ENCODE assay signal across 11 mouse cellular contexts in the genomic region with DNA sequence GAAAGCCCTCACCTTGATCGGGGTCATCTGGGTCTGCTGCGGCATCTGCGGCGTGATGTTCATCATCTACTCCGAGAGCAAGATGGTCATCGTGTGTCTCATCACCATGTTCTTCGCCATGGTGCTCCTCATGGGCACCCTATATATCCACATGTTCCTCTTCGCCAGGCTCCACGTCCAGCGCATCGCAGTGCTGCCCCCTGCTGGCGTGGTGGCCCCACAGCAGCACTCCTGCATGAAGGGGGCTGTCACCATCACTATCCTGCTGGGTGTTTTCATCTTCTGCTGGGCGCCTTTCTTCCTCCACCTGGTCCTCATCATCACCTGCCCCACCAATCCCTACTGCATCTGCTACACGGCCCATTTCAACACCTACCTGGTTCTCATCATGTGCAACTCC. TPM values are rescaled to one million over a fixed set of nuclear protein-coding genes. Genes with fewer than 3 reads are reported as not detected.
DNase-seq lines count a peak whose midpoint lies in the region; ATAC-seq and TF ChIP-seq lines count a peak whose summit lies in the region.
"Had no signal": no experiment of that assay in that cellular context is flagged by ENCODE, and none has a peak within 500 bp of the region (broad histone marks: within the 10 kb centered on the region; RNA-seq: fewer than 3 reads in every experiment).

No protein-coding gene starts in this region.

- no peak for TF ChIP-seq POLR2A in ES-Bruce4 (IDR thresholded peaks at IDR 0.05; ENCODE audit: insufficient read depth, low read length)

- 84% methylated on average over 14 of the region's 14 CpGs for WGBS in kidney, postnatal 0 days
- WGBS in limb, embryonic 10.5 days, result 77% methylated on average over 14 of the region's 14 CpGs

- no peak overlapping the region for H3K4me2 ChIP-seq in kidney, postnatal 0 days (ENCODE audit: low read length)
- H3K4me2 ChIP-seq: hindbrain, embryonic 13.5 days; stomach, embryonic 15.5 days had no signal

- TF ChIP-seq EP300 in ES-Bruce4 (IDR thresholded peaks at IDR 0.05; ENCODE audit: insufficient read depth, low read depth, low read length), result no peak

- no peak for DNase-seq in kidney, postnatal 0 days (ENCODE audit: low spot score)
- DNase-seq in kidney, adult 18-20 months, result no peak
- peak; percentile 4 to 10 for DNase-seq in B cell, adult 2 months
- DNase-seq in limb, embryonic 10.5 days (ENCODE audit: low spot score), result peak; percentile 39
- DNase-seq in Muller cell, postnatal 12 days (ENCODE audit: inconsistent ontology term), result no peak
- DNase-seq in ovary, postnatal 14 days (ENCODE audit: low spot score), result no peak
- DNase-seq: cerebellum, postnatal 36 days had no signal

- H3K27ac ChIP-seq in kidney, postnatal 0 days, result no peak overlapping the region
- no peak overlapping the region for H3K27ac ChIP-seq in ES-Bruce4 (ENCODE audit: insufficient read depth, low read length)
- H3K27ac ChIP-seq in limb, embryonic 10.5 days, result no peak overlapping the region
- H3K27ac ChIP-seq: hindbrain, embryonic 13.5 days; macrophage; stomach, embryonic 15.5 days had no signal

- no peak for ATAC-seq in kidney, postnatal 0 days (replicated peaks; ENCODE audit: low FRiP score, low read depth)

- no peak overlapping the region for H3K4me3 ChIP-seq in kidney, postnatal 0 days (replicated peaks; ENCODE audit: low read depth, low read length)
- no peak overlapping the region for H3K4me3 ChIP-seq in ES-Bruce4 (ENCODE audit: low read depth, low read length)
- no peak overlapping the region for H3K4me3 ChIP-seq in limb, embryonic 10.5 days
- H3K4me3 ChIP-seq: hindbrain, embryonic 13.5 days; stomach, embryonic 15.5 days had no signal

- H3K9ac ChIP-seq in kidney, postnatal 0 days (ENCODE audit: low read depth, low read length), result no peak overlapping the region
- H3K9ac ChIP-seq in ES-Bruce4 (ENCODE audit: low read depth, poor library complexity, severe bottlenecking), result no peak overlapping the region
- H3K9ac ChIP-seq: hindbrain, embryonic 13.5 days; stomach, embryonic 15.5 days had no signal

- peak; percentile 46; the same call in 1 of the 2 replicates for TF ChIP-seq CTCF in kidney, postnatal 0 days (IDR thresholded peaks at IDR 0.05; ENCODE audit: low read depth)
- peak; percentile 84 for TF ChIP-seq CTCF in ES-Bruce4 (IDR thresholded peaks at IDR 0.05; ENCODE audit: low read depth, low read length)

- H3K4me1 ChIP-seq in kidney, postnatal 0 days (replicated peaks; ENCODE audit: insufficient read depth, low read length), result no peaks in the 10 kb centered on the region
- H3K4me1 ChIP-seq in ES-Bruce4 (ENCODE audit: control insufficient read depth, insufficient read depth, low read length), result no peaks in the 10 kb centered on the region
- 0 out of 2 replicates have a peak, but pooled peaks cover 3% of the 10 kb centered on the region for H3K4me1 ChIP-seq in limb, embryonic 10.5 days
- H3K4me1 ChIP-seq: stomach, embryonic 15.5 days had no signal

- no peaks in the 10 kb centered on the region for H3K9me3 ChIP-seq in kidney, postnatal 0 days (replicated peaks; ENCODE audit: low read length)
- no peaks in the 10 kb centered on the region for H3K9me3 ChIP-seq in ES-Bruce4 (replicated peaks; ENCODE audit: control insufficient read depth, insufficient read depth, low read length, poor library complexity, severe bottlenecking)
- no peaks in the 10 kb centered on the region for H3K9me3 ChIP-seq in limb, embryonic 10.5 days (replicated peaks)
- H3K9me3 ChIP-seq: hindbrain, embryonic 13.5 days; stomach, embryonic 15.5 days had no signal

- H3K27me3 ChIP-seq in kidney, postnatal 0 days (ENCODE audit: insufficient read depth, low read length), result 0 out of 2 replicates have a peak, but pooled peaks cover 4% of the 10 kb centered on the region
- no peaks in the 10 kb centered on the region for H3K27me3 ChIP-seq in ES-Bruce4 (ENCODE audit: control insufficient read depth, insufficient read depth, low read length, poor library complexity, severe bottlenecking)
- H3K27me3 ChIP-seq in limb, embryonic 10.5 days (ENCODE audit: low read depth, poor library complexity, severe bottlenecking), result peaks cover 30% of the 10 kb centered on the region

- no peaks in the 10 kb centered on the region for H3K36me3 ChIP-seq in kidney, postnatal 0 days (ENCODE audit: insufficient read depth, low read length)
- no peaks in the 10 kb centered on the region for H3K36me3 ChIP-seq in ES-Bruce4 (ENCODE audit: control insufficient read depth, insufficient read depth, low read length, poor library complexity, severe bottlenecking)
- H3K36me3 ChIP-seq in limb, embryonic 10.5 days, result no peaks in the 10 kb centered on the region
- H3K36me3 ChIP-seq: hindbrain, embryonic 13.5 days; stomach, embryonic 15.5 days had no signal

RNA-seq across cellular contexts. Expression of gene Mc3r, which starts 1.0 kb away (rescaled TPM):
- not detected in 2 replicates for polyA plus RNA-seq in kidney, postnatal 0 days (2015; fragmentation: Nextera tagmentation; extraction: Ambion mirVana)
- polyA plus RNA-seq in ES-Bruce4 (2011; ENCODE audit: insufficient read depth, insufficient read length, low read depth, missing spikeins), result not detected in 2 replicates
- polyA plus RNA-seq in limb, embryonic 10.5 days (2016; fragmentation: Nextera tagmentation; extraction: Ambion mirVana), result not detected in 2 replicates
- polyA plus RNA-seq: macrophage; stomach, embryonic 15.5 days had no signal

Comparison
In these comparisons a context has a peak if more than half of its experiments do, and no peak if none do; other contexts are left out.
1. DNase-seq: peak in B cell, adult 2 months (2 of 2) and limb, embryonic 10.5 days (single experiment); none in kidney, postnatal 0 days (single experiment), kidney, adult 18-20 months (single experiment), Muller cell, postnatal 12 days (single experiment) and ovary, postnatal 14 days (single experiment).